Mouse (Mus musculus): ENCODE measurements at regions not wholly inside any gene's neighbourhood (a gene's known extent, or its start where the extent isn't known, plus 50 kb on each side); places are given as distances from the start of the nearest gene placed in this dataset.

DNA sequence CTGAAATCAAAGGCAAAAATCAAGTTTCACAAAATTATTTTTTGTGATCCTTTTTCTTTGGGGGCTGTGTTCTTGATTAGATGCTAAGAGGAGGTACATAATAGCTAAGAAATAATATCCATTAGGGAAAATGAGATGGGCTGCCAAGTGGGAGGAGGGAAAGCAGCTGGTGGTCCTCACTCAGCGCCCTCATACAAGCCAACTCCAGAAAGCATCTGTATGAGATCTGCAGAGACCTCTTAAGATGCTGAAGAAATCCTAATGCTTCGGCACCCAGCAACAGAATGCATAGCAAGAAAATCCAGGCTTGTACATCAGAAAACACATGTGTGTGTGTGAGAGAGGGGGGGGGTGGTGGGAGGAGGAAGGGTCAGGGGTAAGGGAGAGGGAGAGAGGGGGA lies 58.8 kb upstream of the Gria1 start:
- Histone ChIP-seq H3K27me3 (no peaks in the 10 kb centered on the region), H3K9ac (no peak overlapping the region), H3K4me2 (no peak overlapping the region), H3K4me3 (no peak overlapping the region), H3K27ac (no peak overlapping the region), H3K9me3 (no peaks in the 10 kb centered on the region), H3K36me3 (no peaks in the 10 kb centered on the region), H3K4me1 (replicated peaks) (no peaks in the 10 kb centered on the region)
- 87% methylated on average over 2 of the region's 2 CpGs for WGBS
- ATAC-seq (ENCODE audit: low FRiP score), result no peak

DNA sequence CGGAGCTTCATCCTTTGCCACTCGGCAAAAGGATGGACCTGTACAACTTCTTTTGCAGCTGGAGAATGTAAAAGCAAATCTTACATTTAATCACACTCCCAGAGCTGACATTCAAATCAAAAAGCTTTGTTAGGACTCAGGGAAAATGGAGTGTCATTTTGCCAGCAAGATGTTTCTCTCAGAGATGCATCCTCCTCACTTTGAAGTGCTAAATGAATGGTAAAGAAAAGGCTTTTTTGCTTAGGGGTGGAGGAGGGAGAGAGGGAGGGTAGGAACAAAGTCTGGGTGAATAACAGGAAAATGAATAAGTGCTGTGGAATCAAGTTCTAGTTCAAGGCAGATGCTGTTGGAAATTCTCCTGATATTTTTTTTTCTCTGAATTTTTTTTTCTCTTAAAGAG lies 53.4 kb upstream of the Gria1 start:
- no peak overlapping the region for H3K4me3 ChIP-seq
- no peak overlapping the region for H3K4me2 ChIP-seq
- no peak overlapping the region for H3K9ac ChIP-seq
- ATAC-seq (ENCODE audit: low FRiP score), result no peak
- no peaks in the 10 kb centered on the region for H3K27me3 ChIP-seq
- 96% methylated on average over 2 of the region's 2 CpGs for WGBS
- H3K9me3 ChIP-seq, result no peaks in the 10 kb centered on the region
- H3K36me3 ChIP-seq, result no peaks in the 10 kb centered on the region
- H3K27ac ChIP-seq, result no peak overlapping the region
- H3K4me1 ChIP-seq (replicated peaks), result no peaks in the 10 kb centered on the region
